Comparison of ENCODE assay signal across 25 mouse cellular contexts in genomic region chr12:89287037-89287436, GRCm38 (mm10).
DNase-seq lines count a peak whose midpoint lies in the region; ATAC-seq and TF ChIP-seq lines count a peak whose summit lies in the region.
"Had no signal": no experiment of that assay in that cellular context is flagged by ENCODE, and none has a peak within 500 bp of the region (broad histone marks: within the 10 kb centered on the region; RNA-seq: fewer than 3 reads in every experiment).

No protein-coding gene starts in this region.

- H3K4me2 ChIP-seq in hindbrain, embryonic 11.5 days (replicated peaks; ENCODE audit: low read depth, low read length): no peak overlapping the region
- no peak overlapping the region for H3K4me2 ChIP-seq in hindbrain, embryonic 14.5 days (replicated peaks)
- no peak overlapping the region for H3K4me2 ChIP-seq in intestine, embryonic 16.5 days (ENCODE audit: low read depth, low read length)
- H3K4me2 ChIP-seq: embryonic facial prominence, embryonic 13.5 days; forebrain, embryonic 15.5 days; heart, embryonic 13.5 days; kidney, embryonic 15.5 days; limb, embryonic 13.5 days; lung, embryonic 15.5 days; midbrain, embryonic 12.5 days; neural tube, embryonic 12.5 days had no signal

- TF ChIP-seq POLR2A in brain, embryonic 14.5 days (IDR thresholded peaks at IDR 0.05; ENCODE audit: borderline replicate concordance, extremely low read depth, insufficient read depth, insufficient read length, poor library complexity, severe bottlenecking): no peak

- H3K27me3 ChIP-seq in hindbrain, embryonic 11.5 days (ENCODE audit: control insufficient read depth, insufficient read depth, low read length): no peaks in the 10 kb centered on the region
- no peaks in the 10 kb centered on the region for H3K27me3 ChIP-seq in hindbrain, embryonic 14.5 days (ENCODE audit: control insufficient read depth, insufficient read depth, low read length)
- no peaks in the 10 kb centered on the region for H3K27me3 ChIP-seq in intestine, embryonic 16.5 days (replicated peaks; ENCODE audit: control insufficient read depth, insufficient read depth, low read length)
- H3K27me3 ChIP-seq: embryonic facial prominence, embryonic 13.5 days; forebrain, embryonic 15.5 days; heart, embryonic 13.5 days; kidney, embryonic 15.5 days; limb, embryonic 13.5 days; lung, embryonic 15.5 days; midbrain, embryonic 12.5 days; neural tube, embryonic 12.5 days had no signal

- H3K4me1 ChIP-seq in hindbrain, embryonic 11.5 days (replicated peaks; ENCODE audit: control insufficient read depth, insufficient read depth, low read length): no peaks in the 10 kb centered on the region
- H3K4me1 ChIP-seq in hindbrain, embryonic 14.5 days (replicated peaks; ENCODE audit: control insufficient read depth, insufficient read depth, low read length): peaks cover 30% of the 10 kb centered on the region
- no peaks in the 10 kb centered on the region for H3K4me1 ChIP-seq in intestine, embryonic 16.5 days (ENCODE audit: control insufficient read depth, insufficient read depth, low read length)
- H3K4me1 ChIP-seq: heart, embryonic 13.5 days; kidney, embryonic 15.5 days; lung, embryonic 15.5 days; neural tube, embryonic 12.5 days had no signal

- no peaks in the 10 kb centered on the region for H3K9me3 ChIP-seq in hindbrain, embryonic 11.5 days (ENCODE audit: control insufficient read depth, low read length)
- no peaks in the 10 kb centered on the region for H3K9me3 ChIP-seq in hindbrain, embryonic 14.5 days (ENCODE audit: control insufficient read depth, low read length)
- no peaks in the 10 kb centered on the region for H3K9me3 ChIP-seq in intestine, embryonic 16.5 days (ENCODE audit: control insufficient read depth, low read length)
- H3K9me3 ChIP-seq: embryonic facial prominence, embryonic 13.5 days; forebrain, embryonic 15.5 days; heart, embryonic 13.5 days; hindbrain, embryonic 10.5 days; kidney, embryonic 15.5 days; limb, embryonic 13.5 days; lung, embryonic 15.5 days; midbrain, embryonic 12.5 days; neural tube, embryonic 12.5 days had no signal

- H3K27ac ChIP-seq in hindbrain, embryonic 11.5 days (ENCODE audit: low read depth, low read length): no peak overlapping the region
- H3K27ac ChIP-seq in hindbrain, embryonic 14.5 days: no peak overlapping the region
- H3K27ac ChIP-seq in intestine, embryonic 16.5 days (ENCODE audit: low read length): no peak overlapping the region
- H3K27ac ChIP-seq: embryonic facial prominence, embryonic 13.5 days; forebrain, embryonic 15.5 days; heart, embryonic 13.5 days; hindbrain, embryonic 10.5 days; kidney, embryonic 15.5 days; limb, embryonic 13.5 days; liver, embryonic 14.5 days; lung, embryonic 15.5 days; macrophage; midbrain, embryonic 12.5 days; neural tube, embryonic 12.5 days had no signal

- no peaks in the 10 kb centered on the region for H3K36me3 ChIP-seq in hindbrain, embryonic 11.5 days (ENCODE audit: control insufficient read depth, insufficient read depth, low read length)
- H3K36me3 ChIP-seq in hindbrain, embryonic 14.5 days (replicated peaks; ENCODE audit: control insufficient read depth, insufficient read depth): no peaks in the 10 kb centered on the region
- H3K36me3 ChIP-seq in intestine, embryonic 16.5 days (ENCODE audit: control insufficient read depth, insufficient read depth, low read length): no peaks in the 10 kb centered on the region
- H3K36me3 ChIP-seq: embryonic facial prominence, embryonic 13.5 days; forebrain, embryonic 15.5 days; heart, embryonic 13.5 days; hindbrain, embryonic 10.5 days; kidney, embryonic 15.5 days; limb, embryonic 13.5 days; lung, embryonic 15.5 days; midbrain, embryonic 12.5 days; neural tube, embryonic 12.5 days had no signal

- DNase-seq in hindbrain, embryonic 11.5 days (ENCODE audit: low spot score): peak; percentile 17
- no peak for DNase-seq in hindbrain, embryonic 14.5 days (ENCODE audit: low spot score)
- DNase-seq in brain, embryonic 14.5 days (ENCODE audit: low read depth): peak; percentile 21
- peak; percentile 55 for DNase-seq in embryo, embryonic 11 days
- peak; percentile 20 for DNase-seq in layer of hippocampus, adult 9-11 months
- DNase-seq in lung, postnatal 14 days: no peak
- DNase-seq in urinary bladder, postnatal 25 days (ENCODE audit: low spot score): no peak
- DNase-seq: adrenal gland, postnatal 14 days; cerebellum, adult 11-12 months; cerebellum, postnatal 25 days; gastrocnemius, postnatal 36 days; thymus, postnatal 36 days had no signal

- 68% methylated on average over 4 of the region's 4 CpGs for WGBS in hindbrain, embryonic 11.5 days
- 67% methylated on average over 4 of the region's 4 CpGs for WGBS in hindbrain, embryonic 14.5 days
- 54% methylated on average over 4 of the region's 4 CpGs for WGBS in intestine, embryonic 16.5 days

- ATAC-seq in hindbrain, embryonic 11.5 days (ENCODE audit: low FRiP score): no peak
- no peak for ATAC-seq in hindbrain, embryonic 14.5 days (ENCODE audit: low FRiP score)
- no peak for ATAC-seq in intestine, embryonic 16.5 days
- ATAC-seq: forebrain, embryonic 15.5 days; intestine, postnatal 0 days had no signal

- H3K9ac ChIP-seq in hindbrain, embryonic 11.5 days (ENCODE audit: low read depth, low read length): no peak overlapping the region
- H3K9ac ChIP-seq in hindbrain, embryonic 14.5 days: no peak overlapping the region
- H3K9ac ChIP-seq in intestine, embryonic 16.5 days (ENCODE audit: low read depth, low read length): no peak overlapping the region
- H3K9ac ChIP-seq: embryonic facial prominence, embryonic 13.5 days; forebrain, embryonic 15.5 days; heart, embryonic 13.5 days; kidney, embryonic 15.5 days; limb, embryonic 13.5 days; liver, embryonic 14.5 days; lung, embryonic 15.5 days; midbrain, embryonic 12.5 days; neural tube, embryonic 12.5 days had no signal

- no peak for TF ChIP-seq CTCF in brain, embryonic 14.5 days (IDR thresholded peaks at IDR 0.05; ENCODE audit: borderline replicate concordance, extremely low read depth, insufficient read depth, insufficient read length)

- H3K4me3 ChIP-seq in hindbrain, embryonic 11.5 days (ENCODE audit: low read depth, low read length): no peak overlapping the region
- no peak overlapping the region for H3K4me3 ChIP-seq in hindbrain, embryonic 14.5 days (replicated peaks; ENCODE audit: low read length)
- H3K4me3 ChIP-seq in intestine, embryonic 16.5 days (ENCODE audit: low read length): no peak overlapping the region
- H3K4me3 ChIP-seq: embryonic facial prominence, embryonic 13.5 days; forebrain, embryonic 15.5 days; heart, embryonic 13.5 days; hindbrain, embryonic 10.5 days; kidney, embryonic 15.5 days; limb, embryonic 13.5 days; lung, embryonic 15.5 days; midbrain, embryonic 12.5 days; neural tube, embryonic 12.5 days had no signal

Comparison
In these comparisons a context has a peak if more than half of its experiments do, and no peak if none do; other contexts are left out.
1. DNase-seq: peak in hindbrain, embryonic 11.5 days (single experiment), brain, embryonic 14.5 days (single experiment), embryo, embryonic 11 days (single experiment) and layer of hippocampus, adult 9-11 months (single experiment); none in hindbrain, embryonic 14.5 days (single experiment), lung, postnatal 14 days (single experiment) and urinary bladder, postnatal 25 days (single experiment).